ENCODE assay signal across 25 mouse cellular contexts in the genomic region with DNA sequence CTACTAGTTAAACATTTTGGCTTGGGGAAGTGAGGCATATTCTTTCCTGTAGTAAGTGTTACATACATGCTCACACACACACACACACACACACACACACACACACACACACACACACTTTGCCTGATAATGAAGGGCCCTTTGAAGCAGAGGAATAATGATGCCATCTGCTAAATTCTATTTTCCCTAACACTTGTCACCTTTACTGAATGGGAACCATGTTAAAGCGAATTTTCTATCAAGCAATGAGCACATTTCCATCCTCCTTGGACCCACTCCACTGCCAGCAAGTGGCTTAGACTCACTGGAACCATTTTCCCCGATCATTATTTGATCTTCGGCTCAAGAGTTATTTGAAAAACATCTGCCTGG. TPM values are rescaled to one million over a fixed set of nuclear protein-coding genes. Genes with fewer than 3 reads are reported as not detected.
DNase-seq lines count a peak whose midpoint lies in the region; ATAC-seq and TF ChIP-seq lines count a peak whose summit lies in the region.
"Had no signal": no experiment of that assay in that cellular context is flagged by ENCODE, and none has a peak within 500 bp of the region (broad histone marks: within the 10 kb centered on the region; RNA-seq: fewer than 3 reads in every experiment).

No protein-coding gene starts in this region.

- H3K4me3 ChIP-seq in forebrain, embryonic 13.5 days = no peak overlapping the region
- H3K4me3 ChIP-seq in forebrain, postnatal 0 days (ENCODE audit: low read depth, low read length) = no peak overlapping the region
- no peak overlapping the region for H3K4me3 ChIP-seq in heart, embryonic 16.5 days (ENCODE audit: low read length)
- H3K4me3 ChIP-seq in lung, postnatal 0 days (ENCODE audit: low read depth, low read length) = no peak overlapping the region
- H3K4me3 ChIP-seq: embryonic facial prominence, embryonic 10.5 days; hindbrain, embryonic 10.5 days; intestine, embryonic 15.5 days; limb, embryonic 10.5 days; neural tube, embryonic 12.5 days; stomach, embryonic 15.5 days had no signal

- H3K27ac ChIP-seq in forebrain, embryonic 13.5 days = no peak overlapping the region
- H3K27ac ChIP-seq in forebrain, postnatal 0 days (ENCODE audit: low read depth, low read length) = no peak overlapping the region
- H3K27ac ChIP-seq in heart, embryonic 16.5 days (ENCODE audit: low read length) = peak overlapping the region; percentile 55; the same call in 1 of the 2 replicates
- H3K27ac ChIP-seq in lung, postnatal 0 days (ENCODE audit: low read length) = peak overlapping the region; percentile 26; the same call in 1 of the 2 replicates
- H3K27ac ChIP-seq: embryonic facial prominence, embryonic 10.5 days; hindbrain, embryonic 10.5 days; intestine, embryonic 15.5 days; limb, embryonic 10.5 days; neural tube, embryonic 12.5 days had no signal

- no peaks in the 10 kb centered on the region for H3K36me3 ChIP-seq in forebrain, embryonic 13.5 days (ENCODE audit: poor library complexity, severe bottlenecking)
- H3K36me3 ChIP-seq in forebrain, postnatal 0 days (ENCODE audit: insufficient read depth) = no peaks in the 10 kb centered on the region
- no peaks in the 10 kb centered on the region for H3K36me3 ChIP-seq in heart, embryonic 16.5 days (ENCODE audit: control insufficient read depth, insufficient read depth)
- no peaks in the 10 kb centered on the region for H3K36me3 ChIP-seq in lung, postnatal 0 days (ENCODE audit: insufficient read depth, low read length)
- H3K36me3 ChIP-seq: embryonic facial prominence, embryonic 10.5 days; hindbrain, embryonic 10.5 days; intestine, embryonic 15.5 days; limb, embryonic 10.5 days; neural tube, embryonic 12.5 days; stomach, embryonic 15.5 days had no signal

- H3K9ac ChIP-seq in forebrain, embryonic 13.5 days = no peak overlapping the region
- H3K9ac ChIP-seq in forebrain, postnatal 0 days = no peak overlapping the region
- H3K9ac ChIP-seq in heart, embryonic 16.5 days (ENCODE audit: low read length) = no peak overlapping the region
- H3K9ac ChIP-seq in lung, postnatal 0 days (replicated peaks; ENCODE audit: low read depth) = no peak overlapping the region
- H3K9ac ChIP-seq: intestine, embryonic 15.5 days; neural tube, embryonic 12.5 days; stomach, embryonic 15.5 days had no signal

- intact Hi-C loops in heart, postnatal 14 days (cut with DNase I) = no loop called here

- peaks cover 12% of the 10 kb centered on the region; the same call in 1 of the 2 replicates for H3K4me1 ChIP-seq in forebrain, embryonic 13.5 days
- no peaks in the 10 kb centered on the region for H3K4me1 ChIP-seq in forebrain, postnatal 0 days (ENCODE audit: insufficient read depth)
- H3K4me1 ChIP-seq in heart, embryonic 16.5 days (ENCODE audit: control insufficient read depth, insufficient read depth, low read length) = peaks cover 12% of the 10 kb centered on the region
- peaks cover 22% of the 10 kb centered on the region for H3K4me1 ChIP-seq in lung, postnatal 0 days (ENCODE audit: insufficient read depth, low read depth, low read length)
- H3K4me1 ChIP-seq: neural tube, embryonic 12.5 days; stomach, embryonic 15.5 days had no signal

- H3K27me3 ChIP-seq in forebrain, embryonic 13.5 days = peaks cover 38% of the 10 kb centered on the region
- H3K27me3 ChIP-seq in forebrain, postnatal 0 days (ENCODE audit: insufficient read depth, low read length) = peaks cover 6% of the 10 kb centered on the region; the same call in 1 of the 2 replicates
- H3K27me3 ChIP-seq in heart, embryonic 16.5 days (ENCODE audit: control insufficient read depth, insufficient read depth, low read length) = no peaks in the 10 kb centered on the region
- H3K27me3 ChIP-seq in lung, postnatal 0 days (replicated peaks; ENCODE audit: insufficient read depth, low read length) = no peaks in the 10 kb centered on the region
- H3K27me3 ChIP-seq: intestine, embryonic 15.5 days; neural tube, embryonic 12.5 days; stomach, embryonic 15.5 days had no signal

- TF ChIP-seq EP300 in lung, postnatal 0 days (IDR thresholded peaks at IDR 0.05) = no peak

- no peak for TF ChIP-seq CTCF in forebrain, postnatal 0 days (IDR thresholded peaks at IDR 0.05; ENCODE audit: low read depth)
- TF ChIP-seq CTCF in lung, postnatal 0 days (IDR thresholded peaks at IDR 0.05) = no peak

- ATAC-seq in forebrain, embryonic 13.5 days = peak; percentile 62; the same call in 1 of the 2 replicates
- no peak for ATAC-seq in forebrain, postnatal 0 days
- no peak for ATAC-seq in heart, embryonic 16.5 days (replicated peaks; ENCODE audit: extremely low read depth, insufficient read depth, low FRiP score)
- ATAC-seq in lung, postnatal 0 days = no peak
- ATAC-seq: hindbrain, embryonic 16.5 days; intestine, embryonic 15.5 days had no signal

- WGBS in forebrain, embryonic 13.5 days = 67% methylated on average over 3 of the region's 3 CpGs
- WGBS in forebrain, postnatal 0 days = 39% methylated on average over 3 of the region's 3 CpGs
- 71% methylated on average over 3 of the region's 3 CpGs for WGBS in heart, embryonic 16.5 days
- 48% methylated on average over 3 of the region's 3 CpGs for WGBS in lung, postnatal 0 days

- no peaks in the 10 kb centered on the region for H3K9me3 ChIP-seq in forebrain, embryonic 13.5 days (replicated peaks)
- no peaks in the 10 kb centered on the region for H3K9me3 ChIP-seq in forebrain, postnatal 0 days (ENCODE audit: low read length)
- no peaks in the 10 kb centered on the region for H3K9me3 ChIP-seq in heart, embryonic 16.5 days (replicated peaks; ENCODE audit: control insufficient read depth, low read length)
- no peaks in the 10 kb centered on the region for H3K9me3 ChIP-seq in lung, postnatal 0 days (ENCODE audit: low read length)
- H3K9me3 ChIP-seq: embryonic facial prominence, embryonic 10.5 days; hindbrain, embryonic 10.5 days; intestine, embryonic 15.5 days; limb, embryonic 10.5 days; neural tube, embryonic 12.5 days; stomach, embryonic 15.5 days had no signal

- H3K4me2 ChIP-seq in forebrain, embryonic 13.5 days = no peak overlapping the region
- no peak overlapping the region for H3K4me2 ChIP-seq in forebrain, postnatal 0 days (ENCODE audit: low read depth)
- no peak overlapping the region for H3K4me2 ChIP-seq in heart, embryonic 16.5 days (ENCODE audit: low read depth, low read length)
- no peak overlapping the region for H3K4me2 ChIP-seq in lung, postnatal 0 days (replicated peaks; ENCODE audit: low read depth, low read length)
- H3K4me2 ChIP-seq: intestine, embryonic 15.5 days; neural tube, embryonic 12.5 days; stomach, embryonic 15.5 days had no signal

- no peak for DNase-seq in forebrain, postnatal 0 days
- no peak for DNase-seq in heart, postnatal 14 days
- DNase-seq in lung, postnatal 0 days (ENCODE audit: low spot score) = no peak
- DNase-seq in lung, postnatal 4 days = no peak
- no peak for DNase-seq in adrenal gland, postnatal 14 days
- DNase-seq: adrenal gland, postnatal 36 days; cerebellum, adult 11 months; cerebellum, adult 9-11 months; gastrocnemius, postnatal 25 days; kidney, adult 9 months; kidney, postnatal 14 days; lung, postnatal 10 days; midbrain, embryonic 14.5 days; right cerebral cortex, postnatal 25 days; spleen, adult 18-20 months; thymus, adult 18-20 months had no signal

RNA-seq across cellular contexts. Expression of a gene that starts 8.2 kb away (rescaled TPM):
- polyA plus RNA-seq in forebrain, embryonic 13.5 days (2015; fragmentation: Nextera tagmentation; extraction: Ambion mirVana) = 24.0 and 24.3 TPM in 2 replicates
- 25.8 and 30.9 TPM in 2 replicates for total RNA-seq in forebrain, postnatal 0 days (2014; rRNA removed)
- polyA plus RNA-seq in forebrain, postnatal 0 days (2015; fragmentation: Nextera tagmentation; extraction: Ambion mirVana) = 25.5 and 33.5 TPM in 2 replicates
- 17.2 and 17.7 TPM in 2 replicates for polyA plus RNA-seq in heart, embryonic 16.5 days (2015; fragmentation: Nextera tagmentation; extraction: Ambion mirVana)
- total RNA-seq in heart, postnatal 14 days (2021) = 10 to 100 TPM; 16.4 to 17.1 TPM
- polyA plus RNA-seq in lung, postnatal 0 days (2015; fragmentation: Nextera tagmentation; extraction: Ambion mirVana) = 20.8 and 21.9 TPM in 2 replicates
- 19.2 and 30.8 TPM in 2 replicates for total RNA-seq in adrenal gland, postnatal 14 days (2021)

Comparison
In these comparisons a context has a peak if more than half of its experiments do, and no peak if none do; other contexts are left out.
1. H3K27ac ChIP-seq: peak in heart, embryonic 16.5 days (single experiment) and lung, postnatal 0 days (single experiment); none in forebrain, embryonic 13.5 days (single experiment) and forebrain, postnatal 0 days (single experiment).